In genomic region chr1:176660286-176660685, GRCm38 (mm10) we compare ENCODE assay signal across 29 mouse cellular contexts.
DNase-seq lines count a peak whose midpoint lies in the region; ATAC-seq lines count a peak whose summit lies in the region.
"Had no signal": no experiment of that assay in that cellular context is flagged by ENCODE, and none has a peak within 500 bp of the region (broad histone marks: within the 10 kb centered on the region; RNA-seq: fewer than 3 reads in every experiment).

No protein-coding gene starts in this region.

- H3K36me3 ChIP-seq in hindbrain, embryonic 16.5 days (ENCODE audit: control insufficient read depth, insufficient read depth, low read length) = no peaks in the 10 kb centered on the region
- H3K36me3 ChIP-seq in hindbrain, embryonic 11.5 days (ENCODE audit: control insufficient read depth, insufficient read depth, low read length) = no peaks in the 10 kb centered on the region
- H3K36me3 ChIP-seq: embryonic facial prominence, embryonic 13.5 days; embryonic facial prominence, embryonic 15.5 days; forebrain, embryonic 10.5 days; forebrain, embryonic 12.5 days; G1E had no signal

- WGBS in hindbrain, embryonic 16.5 days = 82% methylated on average over 6 of the region's 6 CpGs
- WGBS in hindbrain, embryonic 11.5 days = 92% methylated on average over 6 of the region's 6 CpGs

- no peaks in the 10 kb centered on the region for H3K9me3 ChIP-seq in hindbrain, embryonic 16.5 days (ENCODE audit: control insufficient read depth, low read length)
- H3K9me3 ChIP-seq in hindbrain, embryonic 11.5 days (ENCODE audit: control insufficient read depth, low read length) = no peaks in the 10 kb centered on the region
- H3K9me3 ChIP-seq: embryonic facial prominence, embryonic 13.5 days; embryonic facial prominence, embryonic 15.5 days; forebrain, embryonic 10.5 days; forebrain, embryonic 12.5 days; G1E had no signal

- no peak overlapping the region for H3K27ac ChIP-seq in hindbrain, embryonic 16.5 days (ENCODE audit: low read depth, low read length)
- H3K27ac ChIP-seq in hindbrain, embryonic 11.5 days (ENCODE audit: low read depth, low read length) = no peak overlapping the region
- H3K27ac ChIP-seq: embryonic facial prominence, embryonic 13.5 days; embryonic facial prominence, embryonic 15.5 days; forebrain, embryonic 10.5 days; forebrain, embryonic 12.5 days had no signal

- no peak overlapping the region for H3K9ac ChIP-seq in hindbrain, embryonic 16.5 days (ENCODE audit: low read depth, low read length)
- H3K9ac ChIP-seq in hindbrain, embryonic 11.5 days (ENCODE audit: low read depth, low read length) = no peak overlapping the region
- H3K9ac ChIP-seq: embryonic facial prominence, embryonic 13.5 days; embryonic facial prominence, embryonic 15.5 days; forebrain, embryonic 12.5 days had no signal

- H3K4me2 ChIP-seq in hindbrain, embryonic 16.5 days (ENCODE audit: low read length) = no peak overlapping the region
- H3K4me2 ChIP-seq in hindbrain, embryonic 11.5 days (replicated peaks; ENCODE audit: low read depth, low read length) = no peak overlapping the region
- H3K4me2 ChIP-seq: embryonic facial prominence, embryonic 13.5 days; embryonic facial prominence, embryonic 15.5 days; forebrain, embryonic 12.5 days had no signal

- ATAC-seq in hindbrain, embryonic 16.5 days = peak; percentile 48; the same call in 1 of the 2 replicates
- no peak for ATAC-seq in hindbrain, embryonic 11.5 days (ENCODE audit: low FRiP score)
- ATAC-seq: activated CD4-positive, CD25-positive, alpha-beta regulatory T cell, adult 4 months; CD4-positive, CD25-positive, alpha-beta regulatory T cell, adult 4 months; forebrain, embryonic 14.5 days; Patski had no signal

- no peak overlapping the region for H3K4me3 ChIP-seq in hindbrain, embryonic 16.5 days (ENCODE audit: low read length)
- no peak overlapping the region for H3K4me3 ChIP-seq in hindbrain, embryonic 11.5 days (ENCODE audit: low read depth, low read length)
- H3K4me3 ChIP-seq: embryonic facial prominence, embryonic 13.5 days; embryonic facial prominence, embryonic 15.5 days; erythroblast, embryonic 14.5 days; forebrain, embryonic 10.5 days; forebrain, embryonic 12.5 days had no signal

- no peaks in the 10 kb centered on the region for H3K4me1 ChIP-seq in hindbrain, embryonic 16.5 days (ENCODE audit: control insufficient read depth, insufficient read depth, low read depth, low read length)
- no peaks in the 10 kb centered on the region for H3K4me1 ChIP-seq in hindbrain, embryonic 11.5 days (replicated peaks; ENCODE audit: control insufficient read depth, insufficient read depth, low read length)
- H3K4me1 ChIP-seq: embryonic facial prominence, embryonic 13.5 days; embryonic facial prominence, embryonic 15.5 days had no signal

- peak; percentile 76 for DNase-seq in heart, adult 11 months
- DNase-seq in heart, adult 18-20 months = no peak
- DNase-seq in hindbrain, embryonic 11.5 days (ENCODE audit: low spot score) = no peak
- DNase-seq in left cerebral cortex, postnatal 4 days = peak; percentile 13
- no peak for DNase-seq in left cerebral cortex, adult 18-20 months (ENCODE audit: low spot score in 2 of 2)
- DNase-seq in brain, adult 2 months (ENCODE audit: low read depth, low spot score) = peak; percentile 30
- DNase-seq: adrenal gland, adult 8-10 months; adrenal gland, postnatal 14 days; adrenal gland, postnatal 36 days; B cell, adult 2 months; cerebellum, adult 11 months; cerebellum, adult 18-20 months; cerebellum, adult 8-10 months; cerebellum, adult 9-11 months; cerebellum, postnatal 14 days; cerebellum, postnatal 36 days; embryo, embryonic 11 days had no signal

- intact Hi-C loops in left cerebral cortex, postnatal 4 days (cut with DNase I) = no loop called here

- no peaks in the 10 kb centered on the region for H3K27me3 ChIP-seq in hindbrain, embryonic 16.5 days (replicated peaks; ENCODE audit: control insufficient read depth, insufficient read depth, low read length)
- no peaks in the 10 kb centered on the region for H3K27me3 ChIP-seq in hindbrain, embryonic 11.5 days (ENCODE audit: control insufficient read depth, insufficient read depth, low read length)
- H3K27me3 ChIP-seq: CH12.LX; embryonic facial prominence, embryonic 13.5 days; embryonic facial prominence, embryonic 15.5 days; forebrain, embryonic 12.5 days had no signal

Comparison
In these comparisons a context has a peak if more than half of its experiments do, and no peak if none do; other contexts are left out.
1. DNase-seq: peak in heart, adult 11 months (single experiment), left cerebral cortex, postnatal 4 days (single experiment) and brain, adult 2 months (single experiment); none in heart, adult 18-20 months (0 of 2), hindbrain, embryonic 11.5 days (single experiment) and left cerebral cortex, adult 18-20 months (0 of 2).